Mouse (Mus musculus) megakaryocyte, adult 5-6 weeks (primary cell): ENCODE measurements at regions not wholly inside any gene's neighbourhood (a gene's known extent, or its start where the extent isn't known, plus 50 kb on each side); places are given as distances from the start of the nearest gene placed in this dataset.
A peak's percentile ranks its signal among the peaks of the same experiment; 100 is the strongest.

Source experiments
- ATAC-seq: 2 replicates; pipeline ENCODE4 v1.8.0; 2016; ENCODE audit warnings: mild to moderate bottlenecking, inconsistent platforms; ENCODE audit not compliant: poor library complexity, severe bottlenecking

- no peak for ATAC-seq
Observed at GRCm38 (mm10) chr8:54330106-54330505, 199.3 kb upstream of the Asb5 start.

DNA sequence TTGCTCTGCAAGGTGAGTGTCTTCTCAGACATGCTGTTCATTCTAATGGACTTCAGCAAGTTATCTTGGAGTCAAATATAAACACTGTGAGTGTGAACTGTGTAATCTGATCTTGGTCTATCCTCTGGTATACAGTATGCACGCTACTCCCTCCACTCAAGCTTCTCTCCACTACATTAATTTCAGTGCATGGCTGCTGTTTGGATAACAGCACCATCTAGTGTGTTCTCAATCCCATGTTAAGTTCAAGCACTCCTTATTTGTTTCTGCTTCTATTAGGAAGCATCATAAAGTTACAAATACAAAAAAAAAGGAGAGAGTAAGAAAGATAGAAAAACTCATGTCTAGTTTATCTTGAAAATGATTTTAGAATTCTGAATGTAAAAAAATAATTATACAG lies 197.5 kb upstream of the Asb5 start:
- no peak for ATAC-seq

DNA sequence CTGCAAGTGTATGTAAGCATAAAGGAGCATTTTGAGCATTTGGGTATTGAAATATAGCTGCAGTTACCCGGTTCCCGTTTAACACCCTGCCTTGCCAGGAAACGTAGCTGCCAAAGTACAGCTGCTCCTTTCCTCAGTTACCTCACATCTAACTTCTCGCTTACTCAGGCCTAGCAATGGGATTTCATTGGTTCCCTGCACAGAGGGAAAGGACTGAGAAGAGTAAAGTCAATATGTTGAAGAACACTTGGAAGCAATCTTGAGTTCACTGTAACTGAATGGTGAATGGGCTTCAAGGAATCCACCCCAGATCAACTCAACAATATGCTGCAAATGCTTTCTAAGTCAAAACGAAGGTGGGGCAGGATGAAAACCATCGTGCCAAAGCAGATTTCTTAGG lies 178.3 kb upstream of the Asb5 start:
- ATAC-seq, result no peak

GRCm38 (mm10) chr8:54361716-54362115 lies 167.7 kb upstream of the Asb5 start:
- no peak for ATAC-seq

- no peak for ATAC-seq
Observed at GRCm38 (mm10) chr8:54370501-54370900, 158.9 kb upstream of the Asb5 start.

DNA sequence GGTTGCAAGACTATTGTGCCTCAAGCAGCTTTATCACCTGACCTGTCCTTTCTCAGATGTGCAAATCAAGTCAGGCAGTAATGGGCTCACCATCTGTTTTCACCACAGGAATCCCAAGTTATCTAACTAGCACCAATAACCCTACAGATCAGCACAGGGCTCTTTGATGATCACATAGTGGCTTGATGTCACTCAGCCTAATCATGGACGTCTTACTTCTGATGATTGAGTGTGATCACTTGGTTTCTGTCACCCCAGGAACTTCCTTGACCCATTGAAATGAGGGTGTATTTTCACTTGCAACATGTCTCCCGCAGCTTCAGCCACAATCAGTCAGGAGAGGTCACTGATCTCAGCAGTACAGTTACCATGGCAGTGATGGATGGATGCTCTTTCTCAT lies 158.3 kb upstream of the Asb5 start:
- no peak for ATAC-seq

DNA sequence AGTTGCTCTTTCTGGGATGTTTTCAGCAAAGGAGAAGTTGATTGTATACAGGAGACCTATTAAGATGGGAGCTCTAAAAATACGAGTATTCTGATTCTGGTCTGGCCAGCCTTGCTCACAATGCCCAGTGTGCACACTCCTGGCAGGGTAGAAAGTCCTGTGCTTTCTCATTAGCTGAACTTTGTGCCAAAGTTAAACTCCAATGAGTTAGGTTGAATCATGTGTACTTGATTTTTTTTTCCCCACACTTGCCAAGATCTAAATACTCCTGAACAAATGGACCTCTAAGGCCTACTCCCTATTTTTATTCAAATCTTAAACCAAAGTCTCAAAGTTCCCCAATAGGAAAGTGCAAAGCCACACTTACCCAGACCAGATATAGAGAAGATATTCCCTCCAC lies 156.5 kb upstream of the Asb5 start:
- no peak for ATAC-seq

- no peak for ATAC-seq
Observed at GRCm38 (mm10) chr8:54375373-54376098, 153.8 kb upstream of the Asb5 start.

DNA sequence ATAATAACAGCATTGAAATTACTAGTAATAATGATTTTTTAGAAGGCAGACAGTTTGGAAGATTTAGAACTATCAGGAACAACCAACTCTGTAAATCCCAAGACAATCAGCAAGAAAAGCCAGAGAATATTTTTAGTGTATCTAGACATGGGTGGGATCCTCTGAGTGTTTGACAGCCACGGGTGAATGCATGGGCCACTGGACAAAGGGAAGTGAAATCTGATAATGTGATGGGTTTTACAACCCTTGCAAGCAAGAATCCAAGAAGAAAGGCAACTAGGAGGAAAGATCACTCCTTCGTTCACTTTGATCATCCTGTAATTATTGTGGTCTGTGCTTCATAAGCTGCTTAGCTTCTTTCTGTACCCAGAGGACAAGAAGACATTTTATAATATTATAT lies 149.2 kb upstream of the Asb5 start:
- no peak for ATAC-seq

DNA sequence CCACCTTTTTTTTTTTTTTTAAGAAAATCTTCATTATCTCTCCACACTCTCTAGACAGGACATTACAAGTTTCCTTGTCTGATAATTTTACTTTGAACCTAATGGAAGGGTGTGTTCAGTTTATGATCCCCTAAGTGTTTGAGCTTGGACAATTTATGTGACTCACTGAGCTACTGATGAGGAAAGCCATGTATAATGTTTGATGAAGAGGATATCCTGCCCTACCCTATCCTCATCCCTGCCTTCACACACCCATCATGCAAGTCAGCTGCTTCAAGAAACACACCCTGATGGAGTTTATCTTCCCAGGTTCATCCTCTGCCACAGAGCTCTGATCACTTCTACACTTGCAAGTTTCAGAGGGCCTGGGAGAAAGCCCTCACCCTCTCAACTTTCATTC lies 136.5 kb upstream of the Asb5 start:
- ATAC-seq, result no peak

DNA sequence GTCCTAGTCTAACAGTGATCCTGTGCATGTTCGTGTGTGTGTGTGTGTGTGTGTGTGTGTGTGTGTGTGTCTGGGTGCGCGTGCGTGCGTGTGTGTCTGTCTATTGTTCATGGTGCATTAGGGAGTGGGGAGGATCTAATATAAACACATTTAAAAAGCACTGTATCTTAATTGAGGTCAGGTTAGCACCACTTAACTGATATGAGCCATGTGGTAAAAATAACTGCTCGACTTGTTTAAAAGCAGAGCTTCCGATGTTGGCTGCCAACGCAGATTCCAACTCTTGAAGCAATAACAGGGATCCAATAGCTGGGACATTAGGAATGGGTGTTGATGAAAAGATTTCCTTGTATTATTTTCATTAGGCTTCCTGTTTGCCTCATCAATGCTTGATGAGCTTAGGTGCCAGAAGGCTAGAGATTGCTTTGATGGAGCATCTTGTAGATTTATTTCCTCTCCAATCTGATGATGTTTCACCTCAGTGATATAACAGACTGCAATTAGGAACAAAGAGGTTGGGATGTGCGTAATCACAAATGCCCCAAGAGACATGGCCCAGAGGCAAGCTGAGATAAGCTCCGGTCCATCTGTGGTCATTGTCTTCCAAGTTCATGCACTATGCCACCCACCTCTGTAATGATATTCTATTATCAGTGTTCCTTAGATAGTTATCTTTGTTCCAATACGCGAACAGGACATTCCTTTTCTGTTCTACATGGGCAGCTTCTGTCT lies 135.7 kb upstream of the Asb5 start:
- ATAC-seq, result no peak

GRCm38 (mm10) chr8:54405723-54406122 lies 123.7 kb upstream of the Asb5 start:
- no peak for ATAC-seq

DNA sequence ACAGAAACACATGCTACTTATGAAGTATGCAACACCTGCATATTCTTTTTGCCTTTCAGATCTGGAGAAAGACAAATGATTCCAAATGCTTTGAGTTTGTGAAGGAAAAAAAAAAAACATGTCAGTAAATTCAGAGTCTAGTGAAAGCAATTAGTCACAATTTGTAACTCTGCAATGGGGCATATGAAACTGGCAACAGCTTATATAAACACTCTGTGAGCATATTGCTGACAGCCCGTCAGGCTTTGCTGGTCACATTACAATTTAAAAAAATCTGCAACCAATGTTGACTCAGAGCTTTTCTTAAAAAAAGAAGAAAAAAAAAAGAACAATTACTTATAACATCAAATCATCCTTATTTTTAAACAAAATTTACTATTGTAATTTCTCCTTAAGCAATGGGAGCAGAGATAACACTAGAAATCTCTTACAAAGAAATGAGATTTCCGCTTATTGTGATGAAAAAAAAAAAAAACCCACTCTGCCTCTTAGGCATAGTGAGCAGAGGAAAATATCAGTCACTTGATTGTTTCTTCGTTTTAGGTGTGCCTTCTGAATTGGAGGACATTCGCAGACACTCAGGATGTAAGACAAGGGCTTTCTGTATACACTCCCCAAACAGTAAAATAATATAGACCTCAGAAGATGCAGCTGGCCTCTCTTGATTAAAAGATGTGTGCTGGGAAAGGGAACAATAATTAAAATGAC lies 115.1 kb upstream of the Asb5 start:
- no peak for ATAC-seq

- ATAC-seq, result no peak
Observed at GRCm38 (mm10) chr8:54416691-54417090, 112.7 kb upstream of the Asb5 start.

- no peak for ATAC-seq
Observed at GRCm38 (mm10) chr8:54418035-54418434, 111.3 kb upstream of the Asb5 start.

GRCm38 (mm10) chr8:54420339-54421098 lies 108.9 kb upstream of the Asb5 start:
- peak; percentile 63 for ATAC-seq

DNA sequence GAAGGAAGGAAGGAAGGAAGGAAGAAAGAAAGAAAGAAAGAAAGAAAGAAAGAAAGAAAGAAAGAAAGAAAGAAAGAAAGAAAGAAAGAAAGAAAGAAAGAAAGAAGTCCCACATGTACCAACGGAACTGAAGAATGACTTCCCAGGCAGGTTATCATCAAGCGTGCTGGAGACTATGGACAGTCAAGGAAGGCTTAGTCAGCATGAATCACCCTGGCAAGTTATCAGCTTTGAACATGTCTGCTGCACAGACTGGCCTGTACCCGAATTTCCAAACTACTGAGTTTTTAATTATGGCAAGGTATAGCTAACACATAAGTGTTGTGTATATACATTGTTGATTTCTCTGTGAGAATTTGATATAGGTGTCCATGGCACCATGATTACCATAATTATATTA lies 104.3 kb upstream of the Asb5 start:
- ATAC-seq, result no peak

DNA sequence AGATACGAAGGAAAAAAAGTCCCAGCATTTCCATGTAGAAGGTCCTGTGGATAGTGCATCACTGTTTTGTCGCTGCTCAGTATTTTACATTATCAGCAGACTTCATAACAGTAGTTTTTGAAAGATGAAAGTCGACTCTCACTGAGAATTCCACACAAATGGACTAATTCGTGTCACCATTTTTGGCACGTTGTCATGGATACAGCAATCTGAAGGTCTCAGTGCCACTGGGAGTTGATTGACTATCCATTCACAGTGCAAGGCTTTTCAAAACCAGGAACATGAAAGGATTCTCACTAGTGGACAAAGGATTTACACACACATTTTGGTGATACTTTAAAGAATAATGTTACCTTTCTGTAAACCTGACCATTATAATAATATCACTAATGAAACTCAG lies 93.7 kb upstream of the Asb5 start:
- no peak for ATAC-seq

GRCm38 (mm10) chr8:54441143-54441542 lies 88.2 kb upstream of the Asb5 start:
- ATAC-seq, result peak; percentile 38; the same call in 1 of the 2 replicates

- ATAC-seq, result no peak
Observed at GRCm38 (mm10) chr8:54442395-54442794, 87.0 kb upstream of the Asb5 start.

GRCm38 (mm10) chr8:54446370-54446769 lies 83.0 kb upstream of the Asb5 start:
- ATAC-seq, result no peak
